Mouse (Mus musculus) bone marrow, adult 2 months (tissue): ENCODE results near the gene Spen. TPM values are rescaled to one million over a fixed set of nuclear protein-coding genes. Genes with fewer than 3 reads are reported as not detected.
A peak's percentile ranks its signal among the peaks of the same experiment; 100 is the strongest.

Source experiments
- H3K27ac ChIP-seq: fragments of 200-500 bp; 2 replicates; pipeline ENCODE4 v1.5.1; 2012; ENCODE audit warnings: low read depth, mild to moderate bottlenecking, control low read depth, inconsistent platforms, low read length; ENCODE audit not compliant: control insufficient read depth, poor library complexity, insufficient read depth
- H3K4me1 ChIP-seq: fragments of 200-500 bp; 2 replicates; pipeline ENCODE4 v1.6.1; 2011; ENCODE audit warnings: low read length; ENCODE audit not compliant: control insufficient read depth, insufficient read depth
- H3K4me3 ChIP-seq: fragments of 200-500 bp; replicated peaks from 2 replicates; pipeline ENCODE3; 2011; ENCODE audit warnings: mild to moderate bottlenecking, low read depth, low read length, control low read depth; ENCODE audit not compliant: control insufficient read depth
- CTCF ChIP-seq: fragments of 200-500 bp; IDR thresholded peaks from 2 replicates; pipeline ENCODE4 v1.5.1; 2011; ENCODE audit warnings: low read length, control low read depth; ENCODE audit not compliant: control insufficient read depth, insufficient read depth
- POLR2A ChIP-seq: fragments of 200-500 bp; IDR thresholded peaks from 2 replicates; pipeline ENCODE4 v1.6.1; 2011; ENCODE audit warnings: low read depth, mild to moderate bottlenecking, control low read depth, low read length, borderline replicate concordance; ENCODE audit not compliant: control insufficient read depth
- WGBS: fragments of 180-500 bp; shearing (Covaris S2); methylation state at CpG from one replicate; pipeline ENCODE4 v1.1.7; 2018; 5-methylcytosine and 5-hydroxymethylcytosine counted together
- polyA plus RNA-seq: library from polyadenylated mRNA; stranded (reverse); fragments of >200 nt; gene quantifications from 2 replicates; pipeline ENCODE4 v1.2.4, GENCODE M21; 2011; ENCODE audit warnings: low replicate concordance; ENCODE audit not compliant: missing spikeins, insufficient read depth, insufficient read length

Spen gene
- polyA plus RNA-seq, 1 experiment = 33.2 TPM

DNA sequence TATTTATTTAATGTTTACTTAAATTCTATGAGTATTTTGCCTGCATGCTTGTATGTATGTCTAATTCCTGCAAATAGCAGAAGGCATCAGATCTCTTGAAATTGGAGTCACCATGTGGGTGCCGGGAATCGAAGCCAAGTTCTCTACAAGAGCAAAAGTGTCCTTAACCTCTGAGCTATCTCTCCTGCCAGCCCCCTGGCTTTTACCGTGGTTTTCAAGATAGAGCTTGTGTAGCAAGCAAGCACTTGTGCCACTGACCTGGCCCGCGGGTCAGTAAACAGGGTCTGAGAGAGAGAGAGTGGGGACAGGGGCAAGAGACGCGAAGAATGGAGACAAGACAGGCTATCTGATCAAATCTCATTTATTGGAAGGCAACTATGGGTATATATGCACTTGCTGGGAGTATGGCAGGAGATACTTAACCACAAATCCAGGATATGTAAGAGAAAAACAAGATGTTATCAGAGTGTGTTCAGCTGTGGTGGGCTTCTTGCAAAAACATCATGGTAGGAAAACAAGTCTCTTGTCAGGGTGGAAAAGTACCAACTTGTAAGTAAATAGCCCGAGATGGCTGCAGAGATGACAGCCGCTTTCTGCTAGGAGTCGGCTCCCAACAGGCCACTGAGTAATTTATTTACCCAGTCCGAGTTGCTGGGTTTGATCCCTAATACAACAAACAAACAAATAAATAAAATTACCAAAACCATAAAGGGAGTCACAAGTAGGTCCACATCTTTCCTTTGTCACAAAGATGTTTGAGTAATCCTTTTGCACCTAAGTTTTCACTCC, 94.6 kb downstream of the Spen start:
- WGBS = 29% methylated on average over 11 of the region's 11 CpGs
- no peak overlapping the region for H3K27ac ChIP-seq
- no peak for TF ChIP-seq CTCF
- no peak for TF ChIP-seq POLR2A
- H3K4me1 ChIP-seq = peaks cover 1% of the 10 kb centered on the region; the same call in 1 of the 2 replicates
- H3K4me3 ChIP-seq = peak overlapping the region; percentile 92

DNA sequence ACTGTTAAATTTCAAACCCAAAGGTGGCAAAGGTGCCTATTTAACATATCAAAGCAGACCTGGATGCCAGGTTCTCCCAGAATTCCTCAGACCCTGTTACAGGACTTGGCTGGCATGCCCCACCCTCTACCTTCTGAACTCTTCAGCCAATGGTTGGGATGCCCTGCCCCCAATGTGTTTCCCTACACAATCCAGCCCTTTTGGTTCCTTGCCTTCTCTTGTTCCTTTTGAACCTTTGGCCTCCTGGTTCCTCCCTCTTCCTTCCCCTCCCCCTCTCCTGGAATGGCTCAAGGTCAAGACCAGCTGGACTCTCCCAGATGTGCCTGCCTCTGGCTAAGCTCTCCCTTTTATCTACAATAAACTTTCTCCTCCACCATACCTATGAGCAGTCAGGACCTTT, 97.5 kb downstream of the Spen start:
- TF ChIP-seq CTCF = no peak
- TF ChIP-seq POLR2A = no peak
- no peak overlapping the region for H3K27ac ChIP-seq
- H3K4me1 ChIP-seq = peaks cover 1% of the 10 kb centered on the region; the same call in 1 of the 2 replicates
- H3K4me3 ChIP-seq = no peak overlapping the region

DNA sequence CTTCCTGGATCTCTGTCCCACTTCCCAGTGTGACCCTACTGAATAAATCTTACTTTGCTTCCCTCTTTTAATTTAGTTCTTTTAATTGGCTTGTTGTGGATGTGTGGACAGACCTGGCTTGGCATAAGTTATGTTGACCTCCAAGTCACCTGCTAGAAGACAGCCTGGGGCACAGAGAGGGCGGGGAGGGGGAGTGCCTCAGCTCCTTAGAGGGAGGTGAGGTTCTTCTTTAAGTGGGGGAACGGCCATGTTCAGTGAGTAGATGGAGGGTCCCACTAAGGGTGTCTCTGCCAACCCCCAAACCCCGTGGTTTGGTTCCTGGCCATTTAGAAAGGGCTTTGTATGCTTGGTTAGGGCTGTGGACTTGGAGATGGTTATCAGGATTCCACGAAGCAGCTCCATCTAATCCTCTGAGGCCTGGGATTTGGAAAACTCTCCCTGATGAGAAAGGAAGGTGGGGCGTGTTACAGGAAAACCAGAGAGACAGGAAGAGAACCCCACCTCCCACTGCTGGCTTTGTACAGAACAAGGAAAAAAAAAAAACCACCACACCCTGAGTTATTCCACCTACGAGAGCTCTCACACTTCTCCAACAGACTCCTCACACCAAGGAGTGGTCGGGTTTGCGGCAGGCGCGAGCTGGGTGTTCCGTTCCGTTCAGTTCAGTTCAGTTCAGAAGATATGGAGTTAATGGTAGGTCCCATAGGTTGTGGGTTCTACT, 99.2 kb downstream of the Spen start:
- no peak overlapping the region for H3K4me3 ChIP-seq
- TF ChIP-seq CTCF (no peak), POLR2A (no peak)
- H3K4me1 ChIP-seq = no peaks in the 10 kb centered on the region; the same call in 1 of the 2 replicates
- WGBS = 73% methylated on average over 12 of the region's 12 CpGs
- H3K27ac ChIP-seq = no peak overlapping the region

DNA sequence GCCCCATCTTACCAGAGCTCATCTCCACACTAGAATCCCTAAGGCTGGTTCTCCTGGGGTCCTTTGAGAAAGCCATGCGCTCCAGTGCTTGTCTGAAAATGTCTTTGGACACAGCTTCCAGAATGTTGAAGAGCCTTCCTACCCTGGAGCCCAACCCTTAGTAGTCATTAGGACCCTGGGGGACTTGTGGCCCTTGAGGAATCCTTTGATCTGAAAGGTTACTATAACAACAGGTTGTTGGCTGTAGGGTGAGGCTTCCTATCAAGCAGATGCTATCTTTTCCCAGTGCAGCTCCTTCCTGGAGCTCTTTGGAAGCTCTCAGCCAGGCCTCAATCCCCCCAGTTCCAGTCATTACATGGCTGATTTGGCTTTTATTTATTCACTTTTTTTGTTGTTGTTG, 102.4 kb downstream of the Spen start, which contains the start of gene Srarp:
Gene Srarp (minus strand): TSS at position 132 of the 400 bp plus-strand sequence.
- Histone ChIP-seq H3K4me3 (no peak within 1 kb of the TSS), H3K4me1 (no peaks in the 10 kb centered on the region)
- WGBS = 88% methylated on average over 1 of the region's 1 CpGs

DNA sequence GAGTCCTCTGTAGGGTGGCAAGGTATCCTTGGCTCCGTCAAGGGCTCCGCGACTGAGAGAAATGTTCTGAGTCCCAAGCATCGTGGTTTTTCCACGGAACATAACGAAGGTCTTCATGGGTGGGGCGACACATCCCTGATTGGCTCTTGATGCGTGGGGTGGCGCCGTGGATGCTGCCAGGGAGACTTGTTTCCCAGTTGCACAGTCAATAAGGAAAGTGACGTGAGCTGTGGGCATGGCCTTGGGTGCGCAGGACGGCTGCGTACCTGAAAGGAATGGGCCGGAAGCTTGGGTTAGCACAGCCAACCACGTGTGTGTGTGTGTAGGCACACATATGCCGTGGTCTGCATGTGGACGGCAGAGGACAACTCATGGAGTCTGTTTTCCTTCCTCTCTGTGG, 105.2 kb downstream of the Spen start:
- peak overlapping the region; percentile 9; the same call in 1 of the 2 replicates for H3K27ac ChIP-seq
- WGBS = 83% methylated on average over 18 of the region's 18 CpGs
- H3K4me1 ChIP-seq = no peaks in the 10 kb centered on the region
- H3K4me3 ChIP-seq = no peak overlapping the region
- no peak for TF ChIP-seq POLR2A
- TF ChIP-seq CTCF = no peak

More for the DNA sequence above, 102.4 kb downstream of the Spen start, which contains the start of gene Srarp:
- H3K27ac ChIP-seq = no peak within 1 kb of the TSS
- no peak for TF ChIP-seq POLR2A
- TF ChIP-seq CTCF = no peak

DNA sequence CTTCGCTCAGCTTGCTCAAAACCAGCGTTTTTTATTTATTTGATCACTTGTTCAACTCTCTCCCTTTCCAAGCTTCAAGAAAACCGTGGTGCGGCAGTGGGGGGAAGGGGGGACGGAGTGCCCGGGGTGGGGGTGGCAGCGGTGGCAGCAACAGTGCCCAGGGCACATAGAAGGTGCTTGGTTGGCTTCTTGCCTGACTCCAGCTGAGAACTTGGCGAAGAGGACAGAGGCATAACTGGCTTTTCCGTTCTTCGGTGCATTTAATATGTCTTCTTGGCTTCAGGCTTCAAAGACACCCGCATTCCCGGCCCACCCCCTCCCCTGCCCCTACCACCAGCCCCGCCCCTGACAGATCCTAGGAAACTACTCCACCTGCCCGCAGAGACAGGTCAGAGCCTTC, 105.7 kb downstream of the Spen start:
- no peak for TF ChIP-seq CTCF
- TF ChIP-seq POLR2A = no peak
- Histone ChIP-seq H3K4me1 (no peaks in the 10 kb centered on the region), H3K27ac (no peak overlapping the region), H3K4me3 (no peak overlapping the region)
- WGBS = 78% methylated on average over 14 of the region's 14 CpGs

DNA sequence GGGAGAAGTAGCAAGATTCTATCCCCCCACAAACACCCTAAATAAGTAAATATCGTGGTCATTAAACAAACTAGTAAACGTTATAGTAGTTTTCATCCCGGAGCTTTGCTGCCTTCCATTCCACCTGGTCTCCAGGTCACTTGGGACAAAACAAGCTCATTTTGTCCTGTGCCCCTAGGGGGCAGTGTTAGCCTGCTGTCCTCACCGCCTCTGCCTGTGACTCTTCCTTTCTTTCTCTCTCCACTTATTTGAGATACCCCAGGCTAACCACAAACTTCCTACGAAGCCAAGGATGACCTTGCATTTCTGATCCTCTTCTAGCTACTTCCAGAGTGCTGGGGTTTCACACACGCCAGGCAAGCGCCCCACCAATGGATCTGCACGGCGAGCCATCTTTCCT, 107.4 kb downstream of the Spen start:
- Histone ChIP-seq H3K4me1 (no peaks in the 10 kb centered on the region), H3K27ac (no peak overlapping the region), H3K4me3 (no peak overlapping the region)
- WGBS = 18% methylated on average over 9 of the region's 9 CpGs
- no peak for TF ChIP-seq POLR2A
- peak; percentile 93 for TF ChIP-seq CTCF

DNA sequence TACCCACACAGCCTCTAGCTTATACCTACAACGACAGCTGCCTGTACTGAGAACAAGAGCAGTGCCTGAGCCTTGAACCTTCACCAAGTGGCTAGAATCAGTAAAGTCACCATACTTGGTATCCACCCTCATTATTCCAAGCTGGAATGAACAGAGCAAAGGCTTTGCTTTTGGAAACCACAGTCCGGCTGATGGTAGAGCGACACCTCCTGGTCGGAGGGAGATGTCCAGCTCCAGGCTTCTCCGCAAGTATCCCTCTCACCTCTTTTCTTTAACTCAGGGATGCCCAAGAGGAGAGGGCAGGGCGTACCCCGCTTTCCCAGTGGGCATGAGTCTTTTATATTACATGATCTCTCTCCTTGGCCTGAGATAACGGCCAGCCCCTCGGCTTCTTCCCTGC, 108.5 kb downstream of the Spen start:
- TF ChIP-seq POLR2A (no peak), CTCF (peak; percentile 54; the same call in 1 of the 2 replicates)
- no peak overlapping the region for H3K27ac ChIP-seq
- 60% methylated on average over 9 of the region's 9 CpGs for WGBS
- no peaks in the 10 kb centered on the region for H3K4me1 ChIP-seq
- no peak overlapping the region for H3K4me3 ChIP-seq

DNA sequence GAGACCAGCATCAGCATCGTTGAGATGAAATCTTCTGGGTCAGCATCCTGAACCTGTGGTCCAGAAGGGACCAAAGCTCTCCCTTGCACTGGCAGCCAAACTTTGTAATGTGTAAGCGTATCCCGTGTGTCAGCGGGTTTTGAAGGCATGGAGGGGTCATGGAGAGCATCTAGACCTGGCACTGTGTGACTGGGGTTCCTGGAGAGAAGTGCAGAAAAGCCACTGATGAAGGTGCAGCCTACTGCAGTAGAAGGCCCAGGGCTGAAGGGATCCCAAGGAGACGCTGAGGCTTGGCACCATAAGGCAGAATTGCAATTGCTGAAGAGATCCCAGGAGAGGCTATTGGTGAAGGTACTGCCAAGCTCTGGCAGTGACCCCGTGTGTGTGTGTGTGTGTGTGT, 109.0 kb downstream of the Spen start:
- TF ChIP-seq POLR2A (no peak), CTCF (no peak)
- WGBS = 70% methylated on average over 6 of the region's 6 CpGs
- no peak overlapping the region for H3K4me3 ChIP-seq
- H3K4me1 ChIP-seq = no peaks in the 10 kb centered on the region
- H3K27ac ChIP-seq = no peak overlapping the region
